Mouse (Mus musculus): ENCODE results near the gene Akap7.

GRCm38 (mm10) chr10:25294999-25295398 is 12.7 kb downstream of the Akap7 start:
- TF ChIP-seq POLR2A (IDR thresholded peaks at IDR 0.05; ENCODE audit: control insufficient read depth, low read depth, low read length) (no peak), CTCF (IDR thresholded peaks at IDR 0.05; ENCODE audit: control insufficient read depth, insufficient read depth, insufficient replicate concordance, low read depth, low read length) (no peak)

Measured in testis, adult 2 months (tissue).